Mouse (Mus musculus): Measurements from ENCODE around the gene Dnah17. TPM values are rescaled to one million over a fixed set of nuclear protein-coding genes. Genes with fewer than 3 reads are reported as not detected.

Dnah17 gene
- polyA plus RNA-seq, 1 experiment from 2014 or later = 0.23 TPM

DNA sequence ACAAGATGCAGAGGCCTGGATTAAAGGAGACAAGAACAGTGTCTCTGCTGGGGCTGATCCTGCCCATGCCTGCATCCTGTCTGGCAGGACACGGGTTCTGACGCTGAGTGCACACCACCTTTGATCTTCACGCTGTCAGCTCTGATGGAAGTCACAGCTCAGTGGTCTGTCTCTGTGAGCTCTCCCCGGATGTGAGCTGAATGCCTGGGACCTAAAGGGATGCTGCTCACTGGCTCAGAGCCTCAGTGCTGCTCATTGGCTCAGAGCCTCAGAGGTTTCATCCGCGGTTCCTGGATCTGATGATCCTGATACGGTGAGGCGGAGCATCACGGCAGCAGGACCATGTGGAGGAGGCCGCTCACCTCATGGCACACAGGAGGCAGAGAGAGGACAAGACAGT lies 31.8 kb upstream of the Dnah17 start:
- H3K27ac ChIP-seq (ENCODE audit: low read depth, low read length) = no peak overlapping the region
- no peaks in the 10 kb centered on the region for H3K27me3 ChIP-seq (replicated peaks; ENCODE audit: control insufficient read depth, insufficient read depth, low read length)
- H3K4me1 ChIP-seq (ENCODE audit: control insufficient read depth, insufficient read depth, low read depth, low read length) = no peaks in the 10 kb centered on the region; the same call in 1 of the 2 replicates
- H3K36me3 ChIP-seq (ENCODE audit: control insufficient read depth, insufficient read depth, low read length) = no peaks in the 10 kb centered on the region; the same call in 1 of the 2 replicates
- no peak overlapping the region for H3K4me2 ChIP-seq (ENCODE audit: low read length)
- no peak overlapping the region for H3K9ac ChIP-seq (ENCODE audit: low read depth, low read length)
- WGBS = 50% methylated on average over 10 of the region's 10 CpGs
- no peak for ATAC-seq
- H3K9me3 ChIP-seq (ENCODE audit: control insufficient read depth, low read length) = no peaks in the 10 kb centered on the region
- no peak overlapping the region for H3K4me3 ChIP-seq (ENCODE audit: low read length)

DNA sequence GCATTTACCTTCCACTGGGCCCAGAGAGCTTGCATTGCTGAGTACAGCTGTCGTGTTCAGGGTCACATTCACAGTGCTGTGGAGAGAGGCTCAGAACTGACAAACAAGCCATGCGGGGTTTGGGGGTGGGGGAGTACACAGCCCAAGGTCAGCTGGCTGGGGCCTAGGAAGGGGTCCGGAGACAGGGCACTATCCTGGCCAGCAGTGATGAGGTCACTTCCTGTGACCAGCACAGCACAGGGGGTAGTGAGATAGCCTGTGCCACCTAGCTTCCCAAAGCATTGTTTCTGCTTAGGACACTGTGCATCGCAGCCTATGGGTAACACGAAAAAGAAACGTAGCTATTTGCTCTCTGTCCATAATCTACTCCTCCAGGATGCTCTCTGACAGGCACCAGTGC lies 30.8 kb upstream of the Dnah17 start:
- no peak overlapping the region for H3K9ac ChIP-seq (ENCODE audit: low read depth, low read length)
- no peak overlapping the region for H3K27ac ChIP-seq (ENCODE audit: low read depth, low read length)
- ATAC-seq = no peak
- WGBS = 84% methylated on average over 6 of the region's 6 CpGs
- no peaks in the 10 kb centered on the region for H3K9me3 ChIP-seq (ENCODE audit: control insufficient read depth, low read length)
- H3K4me2 ChIP-seq (ENCODE audit: low read length) = no peak overlapping the region
- H3K36me3 ChIP-seq (ENCODE audit: control insufficient read depth, insufficient read depth, low read length) = no peaks in the 10 kb centered on the region; the same call in 1 of the 2 replicates
- H3K4me3 ChIP-seq (ENCODE audit: low read length) = no peak overlapping the region
- H3K27me3 ChIP-seq (replicated peaks; ENCODE audit: control insufficient read depth, insufficient read depth, low read length) = no peaks in the 10 kb centered on the region
- no peaks in the 10 kb centered on the region; the same call in 1 of the 2 replicates for H3K4me1 ChIP-seq (ENCODE audit: control insufficient read depth, insufficient read depth, low read depth, low read length)

DNA sequence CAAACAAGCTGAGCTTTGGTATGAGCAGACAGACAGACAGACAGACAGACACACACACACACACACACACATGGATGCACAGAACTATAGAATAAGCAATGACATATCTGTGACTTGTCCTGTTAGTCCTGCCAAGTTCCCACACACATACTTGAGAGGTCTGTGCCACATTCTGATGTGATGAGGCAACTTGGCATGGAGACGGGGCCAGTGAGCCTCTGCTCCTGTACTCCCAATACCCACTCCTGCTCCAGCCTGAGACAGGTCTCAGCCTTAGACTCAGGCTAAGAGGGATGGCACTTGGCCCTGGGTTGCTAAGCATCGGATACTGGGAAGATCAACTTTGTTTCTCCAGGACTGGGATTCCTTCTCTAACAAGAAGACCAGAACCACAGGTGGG lies 30.3 kb upstream of the Dnah17 start:
- H3K27me3 ChIP-seq (replicated peaks; ENCODE audit: control insufficient read depth, insufficient read depth, low read length) = no peaks in the 10 kb centered on the region
- H3K9me3 ChIP-seq (ENCODE audit: control insufficient read depth, low read length) = no peaks in the 10 kb centered on the region
- ATAC-seq = no peak
- no peak overlapping the region for H3K9ac ChIP-seq (ENCODE audit: low read depth, low read length)
- no peak overlapping the region for H3K4me3 ChIP-seq (ENCODE audit: low read length)
- no peaks in the 10 kb centered on the region for H3K36me3 ChIP-seq (ENCODE audit: control insufficient read depth, insufficient read depth, low read length)
- 74% methylated on average over 2 of the region's 2 CpGs for WGBS
- H3K4me2 ChIP-seq (ENCODE audit: low read length) = no peak overlapping the region
- H3K4me1 ChIP-seq (ENCODE audit: control insufficient read depth, insufficient read depth, low read depth, low read length) = no peaks in the 10 kb centered on the region; the same call in 1 of the 2 replicates
- H3K27ac ChIP-seq (ENCODE audit: low read depth, low read length) = no peak overlapping the region

DNA sequence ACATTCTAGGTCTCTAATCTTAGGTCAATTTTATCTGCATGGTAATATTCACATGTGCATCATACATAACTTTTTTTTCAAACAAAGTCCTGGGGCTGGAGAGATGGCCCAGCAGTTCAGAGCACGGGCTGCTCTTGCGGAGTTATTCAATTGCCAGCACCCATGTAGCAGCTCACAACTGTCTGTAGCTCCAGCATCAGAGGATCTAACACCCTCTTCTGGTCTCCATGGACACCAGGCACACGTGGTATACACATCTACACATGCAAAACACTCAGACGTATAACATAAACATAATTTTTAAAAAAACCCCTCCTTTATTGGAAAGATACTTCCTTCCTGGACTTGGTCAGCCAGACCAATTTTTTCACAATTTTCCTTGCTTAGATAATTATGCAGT lies 28.3 kb upstream of the Dnah17 start:
- Histone ChIP-seq H3K27ac (ENCODE audit: low read depth, low read length) (no peak overlapping the region), H3K4me2 (ENCODE audit: low read length) (no peak overlapping the region), H3K9me3 (ENCODE audit: control insufficient read depth, low read length) (no peaks in the 10 kb centered on the region), H3K36me3 (ENCODE audit: control insufficient read depth, insufficient read depth, low read length) (no peaks in the 10 kb centered on the region), H3K4me1 (ENCODE audit: control insufficient read depth, insufficient read depth, low read depth, low read length) (no peaks in the 10 kb centered on the region), H3K4me3 (ENCODE audit: low read length) (no peak overlapping the region), H3K9ac (ENCODE audit: low read depth, low read length) (no peak overlapping the region), H3K27me3 (replicated peaks; ENCODE audit: control insufficient read depth, insufficient read depth, low read length) (no peaks in the 10 kb centered on the region)
- no peak for ATAC-seq
- 74% methylated on average over 4 of the region's 4 CpGs for WGBS

DNA sequence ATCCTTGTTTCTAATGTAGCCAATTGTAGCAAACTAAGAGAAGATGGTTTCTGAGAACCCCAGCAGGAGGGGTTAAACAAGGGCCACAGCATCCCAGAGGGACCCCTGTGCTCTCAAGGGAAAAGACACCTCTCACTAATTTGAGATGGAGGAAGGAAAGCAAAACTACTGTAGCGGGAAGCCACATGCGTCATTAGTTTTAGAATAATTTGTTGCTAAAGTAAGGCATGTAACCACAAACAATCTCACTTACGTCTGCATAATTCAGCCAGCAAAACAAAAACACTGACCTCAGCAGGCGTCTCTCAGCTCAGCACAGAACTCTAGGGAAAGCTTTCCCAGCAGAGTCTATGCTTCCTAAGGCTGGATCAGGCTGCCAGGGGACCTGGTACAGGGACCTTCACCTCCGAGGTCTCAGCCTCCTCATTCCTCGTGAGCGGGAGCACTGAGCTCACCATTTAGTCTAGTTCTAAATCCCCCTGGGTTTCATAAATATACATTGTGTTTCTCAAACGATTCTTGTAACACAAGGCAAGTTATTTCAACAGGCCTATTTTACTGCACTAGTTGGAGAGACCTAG lies 26.1 kb upstream of the Dnah17 start:
- H3K4me1 ChIP-seq (ENCODE audit: control insufficient read depth, insufficient read depth, low read depth, low read length) = no peaks in the 10 kb centered on the region
- H3K27me3 ChIP-seq (replicated peaks; ENCODE audit: control insufficient read depth, insufficient read depth, low read length) = no peaks in the 10 kb centered on the region
- H3K27ac ChIP-seq (ENCODE audit: low read depth, low read length) = no peak overlapping the region
- no peak for ATAC-seq
- H3K36me3 ChIP-seq (ENCODE audit: control insufficient read depth, insufficient read depth, low read length) = no peaks in the 10 kb centered on the region
- H3K4me2 ChIP-seq (ENCODE audit: low read length) = no peak overlapping the region
- WGBS = 68% methylated on average over 8 of the region's 8 CpGs
- no peak overlapping the region for H3K9ac ChIP-seq (ENCODE audit: low read depth, low read length)
- no peaks in the 10 kb centered on the region for H3K9me3 ChIP-seq (ENCODE audit: control insufficient read depth, low read length)
- H3K4me3 ChIP-seq (ENCODE audit: low read length) = no peak overlapping the region

DNA sequence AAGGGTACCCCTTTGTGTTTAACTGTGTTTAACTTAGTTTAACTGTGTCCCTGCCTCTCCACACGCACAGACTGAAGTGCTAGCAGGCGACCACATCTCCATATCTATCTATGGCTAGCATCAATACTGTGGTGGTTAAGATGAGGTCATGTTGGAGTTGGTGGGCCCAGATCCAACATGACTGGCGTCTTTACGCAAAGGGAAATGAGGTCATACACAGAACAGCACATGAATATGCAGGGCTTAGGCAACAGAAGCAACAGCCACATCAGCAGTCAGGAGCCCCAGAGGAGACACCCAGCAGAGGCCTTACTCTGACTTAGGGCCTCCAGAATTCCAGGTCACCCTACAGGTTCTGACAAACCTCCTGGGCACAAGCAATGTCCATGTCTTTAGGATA lies 22.5 kb upstream of the Dnah17 start:
- no peaks in the 10 kb centered on the region for H3K36me3 ChIP-seq (ENCODE audit: control insufficient read depth, insufficient read depth, low read length)
- H3K4me3 ChIP-seq (ENCODE audit: low read length) = no peak overlapping the region
- H3K4me1 ChIP-seq (ENCODE audit: control insufficient read depth, insufficient read depth, low read depth, low read length) = peaks cover 5% of the 10 kb centered on the region
- H3K27ac ChIP-seq (ENCODE audit: low read depth, low read length) = no peak overlapping the region
- no peaks in the 10 kb centered on the region for H3K27me3 ChIP-seq (replicated peaks; ENCODE audit: control insufficient read depth, insufficient read depth, low read length)
- no peaks in the 10 kb centered on the region for H3K9me3 ChIP-seq (ENCODE audit: control insufficient read depth, low read length)
- no peak for ATAC-seq
- 88% methylated on average over 4 of the region's 4 CpGs for WGBS
- no peak overlapping the region for H3K9ac ChIP-seq (ENCODE audit: low read depth, low read length)
- no peak overlapping the region for H3K4me2 ChIP-seq (ENCODE audit: low read length)

DNA sequence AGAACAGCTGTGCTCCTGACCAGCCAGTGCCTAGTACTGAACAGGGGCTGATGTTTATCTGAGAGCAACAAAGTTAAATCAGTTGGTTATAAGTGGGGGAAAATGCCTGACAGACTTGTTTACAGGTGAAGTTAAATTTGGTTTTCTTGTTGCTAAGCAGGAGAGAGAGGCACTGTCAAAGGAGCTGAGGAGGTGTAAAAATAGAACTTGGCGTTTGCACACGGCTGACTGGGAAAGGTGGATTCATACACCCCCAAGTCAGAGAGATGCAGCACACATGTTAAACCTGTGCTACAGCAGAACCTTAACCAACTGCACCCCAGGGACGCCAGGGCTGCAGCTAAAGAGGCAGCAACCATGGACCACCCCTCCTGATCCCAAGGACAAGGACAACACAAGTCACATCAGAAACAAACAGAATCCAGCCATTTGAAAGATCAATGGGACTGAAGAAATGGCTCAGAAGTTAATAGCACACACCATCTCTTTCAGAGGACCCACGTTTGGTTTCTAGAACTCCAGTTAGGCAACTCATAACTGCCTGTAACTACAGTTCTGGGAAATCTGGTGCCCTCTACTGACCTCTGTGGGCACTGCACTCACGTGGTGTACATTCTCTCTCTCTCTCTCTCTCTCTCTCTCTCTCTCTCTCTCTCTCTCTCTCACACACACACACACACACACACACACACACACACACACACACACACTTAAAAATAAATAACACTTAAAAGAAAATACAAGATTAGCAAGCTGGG lies 21.2 kb upstream of the Dnah17 start:
- Histone ChIP-seq H3K4me1 (ENCODE audit: control insufficient read depth, insufficient read depth, low read depth, low read length) (peaks cover 5% of the 10 kb centered on the region), H3K36me3 (ENCODE audit: control insufficient read depth, insufficient read depth, low read length) (no peaks in the 10 kb centered on the region), H3K4me2 (ENCODE audit: low read length) (no peak overlapping the region), H3K27ac (ENCODE audit: low read depth, low read length) (no peak overlapping the region), H3K9me3 (ENCODE audit: control insufficient read depth, low read length) (no peaks in the 10 kb centered on the region), H3K27me3 (replicated peaks; ENCODE audit: control insufficient read depth, insufficient read depth, low read length) (no peaks in the 10 kb centered on the region), H3K9ac (ENCODE audit: low read depth, low read length) (no peak overlapping the region), H3K4me3 (ENCODE audit: low read length) (no peak overlapping the region)
- 94% methylated on average over 5 of the region's 5 CpGs for WGBS
- no peak for ATAC-seq

DNA sequence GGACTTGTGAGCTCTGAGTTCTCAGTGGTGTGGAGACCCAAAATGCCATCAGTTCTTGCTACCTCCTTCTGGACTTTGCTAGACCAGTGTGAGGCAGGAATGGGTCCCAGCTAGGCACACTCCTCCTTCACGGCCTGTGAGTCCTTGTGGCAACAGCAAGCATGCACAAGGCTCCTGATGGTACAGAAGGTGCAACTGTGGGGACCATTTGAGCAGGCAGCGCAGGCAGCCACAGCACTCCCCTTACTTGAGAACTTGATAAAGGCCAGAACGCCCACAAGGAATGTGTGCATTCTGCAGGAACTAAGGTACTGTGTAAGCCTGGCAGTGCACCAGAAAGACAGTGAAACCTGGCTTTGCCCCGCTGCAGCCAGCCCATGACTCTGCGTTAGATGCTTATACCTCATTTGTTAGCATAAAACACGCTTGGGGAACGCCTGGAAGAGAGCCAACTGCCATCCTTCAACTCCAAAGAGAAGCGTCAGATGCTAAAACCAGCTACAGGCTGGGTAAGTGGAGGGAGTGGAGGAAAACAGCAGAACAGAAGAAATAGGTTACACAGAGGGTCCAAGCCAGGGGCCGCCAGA lies 19.8 kb upstream of the Dnah17 start:
- WGBS = 54% methylated on average over 9 of the region's 9 CpGs
- no peak overlapping the region for H3K4me3 ChIP-seq (ENCODE audit: low read length)
- H3K27me3 ChIP-seq (replicated peaks; ENCODE audit: control insufficient read depth, insufficient read depth, low read length) = no peaks in the 10 kb centered on the region
- H3K36me3 ChIP-seq (ENCODE audit: control insufficient read depth, insufficient read depth, low read length) = no peaks in the 10 kb centered on the region
- H3K9me3 ChIP-seq (ENCODE audit: control insufficient read depth, low read length) = no peaks in the 10 kb centered on the region
- no peak overlapping the region for H3K4me2 ChIP-seq (ENCODE audit: low read length)
- peaks cover 5% of the 10 kb centered on the region for H3K4me1 ChIP-seq (ENCODE audit: control insufficient read depth, insufficient read depth, low read depth, low read length)
- H3K9ac ChIP-seq (ENCODE audit: low read depth, low read length) = no peak overlapping the region
- no peak overlapping the region; the same call in 1 of the 2 replicates for H3K27ac ChIP-seq (ENCODE audit: low read depth, low read length)
- ATAC-seq = no peak; the same call in 1 of the 2 replicates

DNA sequence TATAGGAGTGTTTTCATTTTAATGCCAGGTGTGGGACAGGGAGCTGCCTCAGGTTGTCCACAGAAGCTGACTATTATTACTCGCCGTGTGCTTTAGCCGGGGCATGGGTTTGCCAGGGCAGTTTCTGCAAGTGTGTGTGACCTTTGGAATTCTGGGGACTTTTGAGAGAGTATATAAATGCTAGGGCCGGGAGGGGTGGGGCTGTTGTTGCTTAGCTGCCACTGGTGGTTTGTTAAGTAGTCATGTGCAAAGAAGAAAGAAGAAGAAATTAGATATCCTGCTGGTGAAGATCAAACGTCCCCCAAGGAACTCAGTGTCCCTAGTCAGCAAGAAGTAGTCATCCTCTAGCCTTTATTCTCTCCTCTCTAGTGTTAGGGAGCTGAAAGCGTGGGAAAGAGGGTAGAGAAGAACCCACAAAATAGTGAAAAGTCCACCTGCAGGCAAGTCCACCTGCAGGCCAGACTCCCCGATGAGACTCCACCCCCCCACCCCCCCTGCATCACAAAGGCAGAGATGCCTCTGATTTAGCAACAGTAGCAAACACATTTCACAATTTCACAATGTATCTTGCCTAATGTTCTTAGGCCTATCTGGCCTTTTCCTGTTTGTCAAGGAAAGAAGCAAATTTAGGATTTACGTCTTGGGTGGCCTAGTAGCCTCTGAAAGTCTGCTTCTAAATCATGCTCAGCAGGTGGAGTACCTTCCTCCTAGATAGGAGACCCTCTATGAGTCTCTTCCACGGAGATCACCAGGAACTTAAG lies 17.6 kb upstream of the Dnah17 start:
- Histone ChIP-seq H3K9me3 (ENCODE audit: control insufficient read depth, low read length) (no peaks in the 10 kb centered on the region), H3K4me2 (ENCODE audit: low read length) (no peak overlapping the region), H3K9ac (ENCODE audit: low read depth, low read length) (no peak overlapping the region), H3K4me1 (ENCODE audit: control insufficient read depth, insufficient read depth, low read depth, low read length) (peaks cover 5% of the 10 kb centered on the region), H3K4me3 (ENCODE audit: low read length) (no peak overlapping the region), H3K27ac (ENCODE audit: low read depth, low read length) (no peak overlapping the region), H3K27me3 (replicated peaks; ENCODE audit: control insufficient read depth, insufficient read depth, low read length) (no peaks in the 10 kb centered on the region), H3K36me3 (ENCODE audit: control insufficient read depth, insufficient read depth, low read length) (no peaks in the 10 kb centered on the region)
- no peak for ATAC-seq
- WGBS = 69% methylated on average over 9 of the region's 9 CpGs
